Mouse (Mus musculus) embryonic fibroblast, embryonic 13.5 days (primary cell): ENCODE measurements around the gene AI467606.

Source experiments
- CTCF ChIP-seq: IDR thresholded peaks from 2 replicates; pipeline ENCODE4 v1.5.1; 2011; ENCODE audit warnings: mild to moderate bottlenecking, control low read depth, low read length, moderate library complexity, borderline replicate concordance; ENCODE audit not compliant: insufficient read depth
- POLR2A ChIP-seq: IDR thresholded peaks from 2 replicates; pipeline ENCODE4 v1.6.1; 2011; ENCODE audit warnings: low read depth, mild to moderate bottlenecking, control low read depth, low read length, moderate library complexity

DNA sequence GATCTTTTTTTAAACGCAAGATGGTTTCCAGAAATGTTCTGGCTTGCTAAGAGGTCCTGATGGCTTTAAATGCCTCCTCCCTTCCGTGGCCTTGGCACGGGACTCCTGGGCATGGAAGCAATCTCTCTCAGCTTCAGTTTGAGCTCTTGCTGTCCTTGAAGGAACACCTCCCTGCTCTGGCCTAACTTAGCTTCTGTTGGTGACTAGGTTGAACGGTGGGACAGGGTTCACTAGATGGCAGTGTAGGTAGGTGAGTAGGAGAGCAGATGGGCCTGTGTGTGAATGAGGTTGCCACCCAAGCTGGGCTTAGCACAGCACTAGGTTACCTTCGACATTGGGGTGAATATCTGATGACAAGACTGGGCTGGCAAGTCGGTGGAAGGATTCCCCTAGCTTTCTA, 12.8 kb downstream of the AI467606 start:
- TF ChIP-seq POLR2A (no peak), CTCF (no peak)
